Mouse (Mus musculus): Measurements from ENCODE around the gene Htra3. TPM values are rescaled to one million over a fixed set of nuclear protein-coding genes. Genes with fewer than 3 reads are reported as not detected.

The Htra3 gene
- total RNA-seq (2021): 10 to 100 TPM; 15.4 to 18.2 TPM
- long read RNA-seq, transcript Htra3-201 (9 exons, 2,750 nt): major isoform, 10 of 21 reads
- long read RNA-seq, partial matches to known transcripts: 3 of 21 reads
- long read RNA-seq, other reads (novel, unspliced or antisense): 4 of 21 reads

GRCm38 (mm10) chr5:35679256-35680155, at the start of gene Htra3:
Gene Htra3 (minus strand): TSS chr5:35679782.
- DNase-seq (ENCODE audit: low spot score in 2 of 2): no peak

GRCm38 (mm10) chr5:35728957-35729460, 49.4 kb upstream of the Htra3 start:
- DNase-seq (ENCODE audit: low spot score in 2 of 2): peak; percentile 39 to 48

GRCm38 (mm10) chr5:35728344-35728956, 48.9 kb upstream of the Htra3 start:
- no peak for DNase-seq (ENCODE audit: low spot score in 2 of 2)

GRCm38 (mm10) chr5:35727447-35727846, 47.9 kb upstream of the Htra3 start:
- DNase-seq (ENCODE audit: low spot score in 2 of 2): no peak

GRCm38 (mm10) chr5:35725840-35726239, 46.3 kb upstream of the Htra3 start:
- no peak for DNase-seq (ENCODE audit: low spot score in 2 of 2)

GRCm38 (mm10) chr5:35723900-35724299, 44.3 kb upstream of the Htra3 start:
- no peak for DNase-seq (ENCODE audit: low spot score in 2 of 2)

GRCm38 (mm10) chr5:35722654-35723053, 43.1 kb upstream of the Htra3 start:
- DNase-seq (ENCODE audit: low spot score in 2 of 2): no peak

GRCm38 (mm10) chr5:35721933-35722332, 42.4 kb upstream of the Htra3 start:
- DNase-seq (ENCODE audit: low spot score in 2 of 2): no peak

GRCm38 (mm10) chr5:35719880-35720279, 40.3 kb upstream of the Htra3 start:
- no peak for DNase-seq (ENCODE audit: low spot score in 2 of 2)

GRCm38 (mm10) chr5:35719343-35719742, 39.8 kb upstream of the Htra3 start:
- no peak for DNase-seq (ENCODE audit: low spot score in 2 of 2)

- DNase-seq (ENCODE audit: low spot score in 2 of 2): no peak
These were observed 39.2 kb upstream of the Htra3 start for GRCm38 (mm10) chr5:35718817-35719216.

GRCm38 (mm10) chr5:35717946-35718345, 38.4 kb upstream of the Htra3 start:
- DNase-seq (ENCODE audit: low spot score in 2 of 2): peak; percentile 56 to 57

- no peak for DNase-seq (ENCODE audit: low spot score in 2 of 2)
These were observed 37.9 kb upstream of the Htra3 start for GRCm38 (mm10) chr5:35717455-35717854.

GRCm38 (mm10) chr5:35713649-35714354, 34.2 kb upstream of the Htra3 start:
- DNase-seq (ENCODE audit: low spot score in 2 of 2): peak; percentile 80 to 84

GRCm38 (mm10) chr5:35712517-35712916, 32.9 kb upstream of the Htra3 start:
- no peak for DNase-seq (ENCODE audit: low spot score in 2 of 2)

- no peak for DNase-seq (ENCODE audit: low spot score in 2 of 2)
These were observed 31.3 kb upstream of the Htra3 start for GRCm38 (mm10) chr5:35710931-35711330.

- DNase-seq (ENCODE audit: low spot score in 2 of 2): no peak
These were observed 30.9 kb upstream of the Htra3 start for GRCm38 (mm10) chr5:35710481-35710880.

GRCm38 (mm10) chr5:35705411-35705810, 25.8 kb upstream of the Htra3 start:
- no peak for DNase-seq (ENCODE audit: low spot score in 2 of 2)

GRCm38 (mm10) chr5:35703814-35704213, 24.2 kb upstream of the Htra3 start:
- DNase-seq (ENCODE audit: low spot score in 2 of 2): no peak

- DNase-seq (ENCODE audit: low spot score in 2 of 2): no peak
These were observed 23.6 kb upstream of the Htra3 start for GRCm38 (mm10) chr5:35703183-35703582.

- DNase-seq (ENCODE audit: low spot score in 2 of 2): no peak
These were observed 23.1 kb upstream of the Htra3 start for GRCm38 (mm10) chr5:35702582-35703140.
